Mouse (Mus musculus): ENCODE results near the gene Lgals2. TPM values are rescaled to one million over a fixed set of nuclear protein-coding genes. Genes with fewer than 3 reads are reported as not detected.

Lgals2 gene
- polyA plus RNA-seq (2014; fragmentation: Illumina TruSeq; extraction: RNeasy Lipid Tissue Mini Kit (QIAGEN cat#74804); ENCODE audit: low read depth, low replicate concordance), result not detected

DNA sequence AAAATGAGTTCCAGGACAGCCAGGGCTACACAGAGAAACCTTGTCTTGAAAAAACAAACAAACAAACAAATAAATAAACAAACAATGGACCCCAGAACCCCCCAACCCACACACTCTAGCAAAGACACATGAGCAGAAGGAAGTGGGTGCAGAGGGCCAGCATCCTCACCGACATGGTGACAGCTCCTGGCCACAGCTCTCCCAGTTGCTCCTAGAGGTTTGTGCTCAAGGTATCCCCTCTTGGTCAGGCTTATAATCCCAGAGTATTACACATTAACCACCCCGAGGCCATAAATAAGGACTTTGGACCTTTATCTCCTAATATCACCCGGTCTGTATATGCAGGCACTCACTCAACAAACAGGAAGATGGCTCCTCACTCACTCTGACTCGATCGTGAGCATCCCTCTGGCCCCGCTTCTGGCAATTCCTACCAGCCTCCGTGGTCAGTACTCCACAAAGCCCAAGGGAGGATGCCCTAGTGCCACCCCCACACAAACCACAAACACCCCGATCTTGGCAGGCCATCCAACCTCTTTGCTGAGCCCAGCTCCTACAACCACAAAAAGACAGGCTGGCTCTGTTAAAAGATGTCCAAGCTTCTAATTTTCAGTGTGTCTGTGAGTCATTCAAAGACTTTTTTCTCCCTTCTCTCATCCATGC is at the start of gene Lgals2:
Gene Lgals2 (minus strand): TSS at position 227 of the 663 bp plus-strand sequence.

DNA sequence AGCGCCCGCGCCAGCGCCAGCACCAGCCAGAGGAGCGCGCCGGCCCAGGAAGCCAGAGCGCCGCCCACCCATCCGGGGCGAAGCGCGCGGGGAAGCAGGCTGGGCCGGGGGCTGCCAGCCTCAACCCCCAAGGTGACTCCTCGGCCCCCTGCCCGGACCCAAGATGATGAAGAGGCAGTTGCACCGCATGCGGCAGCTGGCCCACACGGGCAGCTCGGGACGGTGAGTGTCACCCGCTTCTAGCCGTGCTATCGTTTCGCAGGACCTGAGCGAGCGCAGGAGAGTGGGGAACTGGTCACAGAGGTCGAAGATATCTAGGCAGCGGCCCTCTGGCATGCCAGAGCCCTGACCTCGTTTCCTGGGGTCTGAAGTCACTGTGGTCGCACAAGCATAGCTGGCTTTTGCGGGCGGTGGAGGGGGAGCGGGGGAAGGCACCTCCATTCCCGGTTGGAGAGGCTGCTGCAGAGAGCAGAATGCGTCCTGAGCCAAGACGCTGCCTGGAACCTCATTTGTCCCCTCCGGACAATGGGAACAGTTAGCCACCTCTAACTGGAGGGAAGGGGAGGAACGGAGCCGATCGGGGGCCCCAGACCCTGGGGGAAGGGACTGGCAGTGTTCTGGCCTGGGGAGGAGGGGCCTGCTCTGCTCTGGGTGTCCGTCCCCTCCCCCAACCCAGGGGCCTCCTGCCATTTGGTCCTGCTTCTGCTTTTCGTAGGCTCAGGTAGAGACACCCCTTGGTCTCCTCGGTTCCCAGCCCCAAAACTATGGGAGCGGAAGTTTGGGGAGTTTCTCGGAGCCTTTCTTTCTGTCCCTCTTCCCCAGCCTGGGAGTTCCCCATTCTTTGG is 44.6 kb upstream of the Lgals2 start, which contains the start of gene Sh3bp1:
Gene Sh3bp1 (plus strand): TSS at position 29 of the 845 bp plus-strand sequence.

DNA sequence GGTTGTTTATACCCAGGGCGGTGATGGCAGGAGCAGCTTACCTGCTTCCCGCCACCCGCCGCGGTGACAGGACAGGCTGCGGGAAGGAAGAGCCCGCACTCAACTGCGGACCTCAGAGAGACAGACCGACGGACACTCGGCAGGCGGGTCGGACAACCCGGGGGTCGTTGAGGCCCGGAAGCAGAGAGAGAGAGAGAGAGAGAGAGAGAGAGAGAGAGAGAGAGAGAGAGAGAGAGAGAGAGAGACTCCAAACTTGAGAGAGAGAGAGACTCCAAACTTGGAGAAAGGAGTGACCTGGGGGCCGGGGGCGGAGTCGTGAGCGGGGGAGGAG is 44.0 kb upstream of the Lgals2 start, which contains the start of gene Gm49510:
Gene Gm49510 (plus strand): TSS at position 259 of the 331 bp plus-strand sequence.

DNA sequence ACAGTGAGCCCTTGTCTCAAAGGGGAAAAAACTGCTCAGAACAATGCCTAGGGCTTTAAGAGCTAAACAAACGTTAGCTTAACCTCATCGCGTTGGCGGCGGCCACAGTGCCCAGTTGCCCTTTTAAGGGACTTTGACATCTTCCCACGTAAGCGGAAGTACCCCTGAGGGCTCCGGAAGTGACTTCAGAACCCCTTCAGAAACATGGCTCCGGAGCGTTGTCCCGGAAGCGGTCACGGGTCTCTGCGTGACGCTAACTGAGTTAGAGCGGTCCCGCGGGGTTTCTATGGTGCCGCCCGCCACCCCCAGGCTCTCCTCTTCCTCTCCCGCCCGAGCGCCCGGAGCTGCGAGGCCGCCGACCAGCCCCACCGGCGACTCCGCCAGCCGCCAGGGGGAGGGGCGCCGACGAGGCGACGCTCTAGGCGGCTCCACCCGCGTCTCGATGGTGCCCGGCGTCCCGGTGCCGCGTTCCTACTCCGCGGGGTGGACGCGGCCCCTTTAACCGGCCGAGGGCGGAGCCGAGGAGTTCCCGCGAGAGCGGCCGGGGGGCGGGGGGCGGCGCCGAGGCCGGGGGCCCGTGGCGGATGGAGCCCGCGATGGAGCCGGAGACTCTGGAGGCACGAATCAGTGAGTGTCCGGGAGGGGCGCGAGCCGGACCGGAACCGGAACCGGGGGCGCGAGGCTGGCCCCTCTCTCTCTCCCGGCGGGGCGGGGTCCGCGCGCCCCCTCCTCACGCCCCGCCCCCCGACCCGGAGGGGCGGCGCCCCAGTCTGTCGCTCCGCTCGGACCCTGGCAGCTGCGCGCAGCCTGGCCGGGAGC is 21.9 kb upstream of the Lgals2 start, which contains the start of gene Gga1:
Gene Gga1 (plus strand): TSS at position 200 of the 819 bp plus-strand sequence.

DNA sequence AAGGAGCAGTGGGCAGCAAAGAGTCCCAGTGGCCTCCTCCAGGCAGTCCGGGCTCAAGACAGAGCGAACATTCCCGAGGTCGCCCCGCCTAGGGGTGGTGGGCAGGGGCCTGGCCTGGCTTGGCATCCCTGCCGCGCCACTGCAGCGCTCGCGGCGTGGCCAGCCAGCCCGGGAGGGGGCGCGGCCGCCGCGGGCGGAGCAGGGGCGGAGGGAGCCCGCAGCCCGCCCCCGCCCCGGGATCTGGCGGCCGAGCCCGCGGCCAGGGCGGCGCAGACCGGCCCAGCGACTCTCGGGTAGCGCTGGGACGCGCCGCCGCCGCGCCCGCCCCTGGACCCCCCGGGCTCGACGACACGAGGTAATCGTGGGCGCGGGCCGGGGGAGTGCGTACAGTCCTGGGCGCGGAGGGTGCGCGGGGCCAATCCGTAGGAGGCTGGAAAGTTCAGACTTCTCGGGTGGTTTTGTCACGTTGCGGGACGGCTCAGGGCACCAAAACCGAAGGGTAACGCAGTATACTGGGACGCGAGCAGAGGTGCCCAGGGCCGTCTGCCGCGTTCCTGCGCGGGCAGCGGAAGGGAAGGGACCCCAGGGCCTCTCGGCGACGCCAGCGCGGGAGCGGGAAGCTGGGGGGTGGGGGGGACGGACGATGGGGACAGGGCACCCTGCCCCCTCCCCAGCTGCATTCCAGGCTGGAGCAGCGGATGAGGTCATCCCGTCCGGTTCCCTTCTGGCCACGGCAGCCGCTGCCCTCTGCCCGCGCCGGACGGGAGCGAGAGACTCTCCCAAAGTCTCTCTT is 12.8 kb downstream of the Lgals2 start, which contains the start of gene Cdc42ep1:
Gene Cdc42ep1 (plus strand): TSS at position 254 of the 793 bp plus-strand sequence.

DNA sequence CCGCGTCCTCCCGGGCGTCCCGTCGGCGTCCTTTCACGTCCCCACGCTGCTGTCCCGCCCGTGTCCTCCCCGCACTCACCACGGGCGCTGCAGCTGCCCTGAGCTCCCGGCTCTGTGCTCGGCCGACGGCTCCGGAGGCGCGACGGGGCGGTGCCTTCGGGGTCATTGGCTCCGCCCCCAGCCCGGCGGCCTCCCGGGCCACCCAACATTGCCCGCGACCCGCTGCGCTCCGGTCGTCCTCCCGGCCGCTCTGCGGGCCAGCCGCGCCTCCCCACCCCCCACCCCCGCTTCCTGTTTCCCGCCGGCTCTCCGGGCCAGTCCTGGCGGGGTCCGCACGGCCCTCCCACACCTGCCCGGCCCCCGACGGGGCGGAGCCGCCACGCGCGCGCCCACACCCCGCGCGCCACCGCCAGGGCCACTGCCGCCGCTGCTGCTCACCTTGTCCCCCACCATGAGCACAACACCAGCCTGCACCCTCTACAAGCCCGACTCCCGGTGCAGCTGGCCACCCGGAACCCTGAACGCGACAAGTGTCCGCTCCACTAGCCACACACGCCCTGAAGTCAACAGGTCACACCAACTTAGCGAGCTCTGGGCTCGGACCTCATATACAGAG is 52.4 kb downstream of the Lgals2 start, which contains the start of gene Card10:
Gene Card10 (minus strand): TSS at position 267 of the 616 bp plus-strand sequence.

Other genes with a start within 250 kb of the Lgals2 start
- not detected for gene Elfn2, start 136.8 kb downstream of the Lgals2 start, polyA plus RNA-seq (2014; fragmentation: Illumina TruSeq; extraction: RNeasy Lipid Tissue Mini Kit (QIAGEN cat#74804); ENCODE audit: low read depth, low replicate concordance)
- gene Mfng, start 82.1 kb downstream of the Lgals2 start, polyA plus RNA-seq (2014; fragmentation: Illumina TruSeq; extraction: RNeasy Lipid Tissue Mini Kit (QIAGEN cat#74804); ENCODE audit: low read depth, low replicate concordance), result 0.64 TPM
- gene Card10, start 52.5 kb downstream of the Lgals2 start, polyA plus RNA-seq (2014; fragmentation: Illumina TruSeq; extraction: RNeasy Lipid Tissue Mini Kit (QIAGEN cat#74804); ENCODE audit: low read depth, low replicate concordance), result 0.12 TPM
- gene Cdc42ep1, start 12.9 kb downstream of the Lgals2 start, polyA plus RNA-seq (2014; fragmentation: Illumina TruSeq; extraction: RNeasy Lipid Tissue Mini Kit (QIAGEN cat#74804); ENCODE audit: low read depth, low replicate concordance), result 0.35 TPM
- 2.8 TPM for gene Gga1, start 21.7 kb upstream of the Lgals2 start, polyA plus RNA-seq (2014; fragmentation: Illumina TruSeq; extraction: RNeasy Lipid Tissue Mini Kit (QIAGEN cat#74804); ENCODE audit: low read depth, low replicate concordance)
- gene Gm49510, start 44.1 kb upstream of the Lgals2 start, polyA plus RNA-seq (2014; fragmentation: Illumina TruSeq; extraction: RNeasy Lipid Tissue Mini Kit (QIAGEN cat#74804); ENCODE audit: low read depth, low replicate concordance), result not detected
- 1.7 TPM for gene Sh3bp1, start 44.2 kb upstream of the Lgals2 start, polyA plus RNA-seq (2014; fragmentation: Illumina TruSeq; extraction: RNeasy Lipid Tissue Mini Kit (QIAGEN cat#74804); ENCODE audit: low read depth, low replicate concordance)
- gene Pdxp, start 58.4 kb upstream of the Lgals2 start, polyA plus RNA-seq (2014; fragmentation: Illumina TruSeq; extraction: RNeasy Lipid Tissue Mini Kit (QIAGEN cat#74804); ENCODE audit: low read depth, low replicate concordance), result 0.76 TPM
- 6.5 TPM for gene Lgals1, start 71.2 kb upstream of the Lgals2 start, polyA plus RNA-seq (2014; fragmentation: Illumina TruSeq; extraction: RNeasy Lipid Tissue Mini Kit (QIAGEN cat#74804); ENCODE audit: low read depth, low replicate concordance)
- 6.2 TPM for gene Nol12, start 79.4 kb upstream of the Lgals2 start, polyA plus RNA-seq (2014; fragmentation: Illumina TruSeq; extraction: RNeasy Lipid Tissue Mini Kit (QIAGEN cat#74804); ENCODE audit: low read depth, low replicate concordance)
- 4.3 TPM for gene Triobp, start 92.2 kb upstream of the Lgals2 start, polyA plus RNA-seq (2014; fragmentation: Illumina TruSeq; extraction: RNeasy Lipid Tissue Mini Kit (QIAGEN cat#74804); ENCODE audit: low read depth, low replicate concordance)
- 127 TPM for gene H1f0, start 172.9 kb upstream of the Lgals2 start, polyA plus RNA-seq (2014; fragmentation: Illumina TruSeq; extraction: RNeasy Lipid Tissue Mini Kit (QIAGEN cat#74804); ENCODE audit: low read depth, low replicate concordance)
- gene Galr3, start 186.4 kb upstream of the Lgals2 start, polyA plus RNA-seq (2014; fragmentation: Illumina TruSeq; extraction: RNeasy Lipid Tissue Mini Kit (QIAGEN cat#74804); ENCODE audit: low read depth, low replicate concordance), result not detected
- gene Ankrd54, start 207.4 kb upstream of the Lgals2 start, polyA plus RNA-seq (2014; fragmentation: Illumina TruSeq; extraction: RNeasy Lipid Tissue Mini Kit (QIAGEN cat#74804); ENCODE audit: low read depth, low replicate concordance), result 1.3 TPM
- gene Eif3l, start 219.7 kb upstream of the Lgals2 start, polyA plus RNA-seq (2014; fragmentation: Illumina TruSeq; extraction: RNeasy Lipid Tissue Mini Kit (QIAGEN cat#74804); ENCODE audit: low read depth, low replicate concordance), result 85.8 TPM

Measured in adrenal gland, adult 10 weeks (tissue).